Comparison of ENCODE assay signal across 7 mouse cellular contexts in the genomic region with DNA sequence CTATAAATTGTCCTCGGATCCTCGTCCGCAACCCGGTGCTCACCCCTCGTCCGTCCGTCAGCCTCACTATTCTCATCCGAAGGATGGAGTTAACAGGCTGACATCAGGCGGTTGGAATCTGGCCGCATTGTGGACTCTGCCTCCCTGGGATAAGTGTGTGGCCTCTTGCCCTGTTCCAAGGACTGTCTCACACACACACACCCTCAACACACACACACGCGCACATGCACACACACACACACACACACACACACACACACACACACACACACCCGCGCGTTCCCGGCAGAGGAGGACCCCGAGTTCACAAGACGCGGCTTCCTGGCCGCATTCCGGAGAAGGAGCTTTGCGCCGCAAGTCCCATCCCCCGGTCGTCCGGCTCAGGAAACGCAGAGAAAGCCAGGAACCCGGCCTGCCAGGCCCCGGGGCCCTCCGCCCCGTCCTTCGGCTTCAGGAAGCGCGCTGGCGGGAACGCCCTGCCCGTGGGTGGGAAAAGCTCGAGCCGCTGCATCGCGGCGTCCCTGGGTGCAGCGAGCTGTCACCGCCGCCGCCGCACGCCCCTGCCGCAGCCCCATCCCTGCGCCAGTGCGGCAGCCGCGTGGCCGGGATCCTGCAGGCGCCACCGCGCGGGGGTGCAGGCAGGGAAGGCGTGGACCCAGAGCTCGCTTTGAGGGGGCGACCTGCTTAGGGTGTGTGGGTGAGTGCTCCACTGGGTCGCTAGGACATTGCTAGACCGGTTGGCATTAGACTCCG. TPM values are rescaled to one million over a fixed set of nuclear protein-coding genes. Genes with fewer than 3 reads are reported as not detected.
DNase-seq lines count a peak whose midpoint lies in the region; ATAC-seq and TF ChIP-seq lines count a peak whose summit lies in the region.

6030445D17Rik (plus strand) TSS at position 165 of the 753 bp plus-strand sequence.

- peak within 1 kb of the TSS; percentile 98 for H3K4me2 ChIP-seq in intestine, embryonic 15.5 days (replicated peaks)
- H3K4me2 ChIP-seq in limb, embryonic 12.5 days, result peak within 1 kb of the TSS; percentile 99
- peak within 1 kb of the TSS; percentile 98 for H3K4me2 ChIP-seq in midbrain, embryonic 12.5 days (replicated peaks)

- ATAC-seq in intestine, embryonic 15.5 days, result peak; percentile 86
- ATAC-seq in limb, embryonic 12.5 days (ENCODE audit: insufficient number of reproducible peaks, insufficient read depth, low FRiP score, low TSS enrichment, low read depth), result peak; percentile 34; the same call in 1 of the 2 replicates
- ATAC-seq in midbrain, embryonic 12.5 days (ENCODE audit: low FRiP score, low read depth), result peak; percentile 65

- peak within 1 kb of the TSS; percentile 71 for H3K4me3 ChIP-seq in intestine, embryonic 15.5 days (replicated peaks)
- H3K4me3 ChIP-seq in limb, embryonic 12.5 days (replicated peaks), result peak within 1 kb of the TSS; percentile 69
- peak within 1 kb of the TSS; percentile 62 for H3K4me3 ChIP-seq in midbrain, embryonic 12.5 days
- H3K4me3 ChIP-seq in spleen, adult 2 months (ENCODE audit: extremely low read depth, insufficient read depth, insufficient read length), result peak within 1 kb of the TSS; percentile 69

- H3K9ac ChIP-seq in intestine, embryonic 15.5 days, result peak within 1 kb of the TSS; percentile 75
- H3K9ac ChIP-seq in limb, embryonic 12.5 days (replicated peaks), result peak within 1 kb of the TSS; percentile 73
- peak within 1 kb of the TSS; percentile 70 for H3K9ac ChIP-seq in midbrain, embryonic 12.5 days (replicated peaks)

- peak within 1 kb of the TSS; percentile 88 for H3K27ac ChIP-seq in intestine, embryonic 15.5 days
- no peak within 1 kb of the TSS for H3K27ac ChIP-seq in limb, embryonic 12.5 days
- peak within 1 kb of the TSS; percentile 36; the same call in 1 of the 2 replicates for H3K27ac ChIP-seq in midbrain, embryonic 12.5 days (replicated peaks)
- H3K27ac ChIP-seq in spleen, adult 2 months (ENCODE audit: insufficient read depth, low read length), result peak within 1 kb of the TSS; percentile 68

- no peak for TF ChIP-seq POLR2A in spleen, adult 2 months (IDR thresholded peaks at IDR 0.05; ENCODE audit: low read depth, low read length)

- H3K36me3 ChIP-seq in intestine, embryonic 15.5 days, result no peaks in the 10 kb centered on the region
- no peaks in the 10 kb centered on the region for H3K36me3 ChIP-seq in limb, embryonic 12.5 days
- no peaks in the 10 kb centered on the region for H3K36me3 ChIP-seq in midbrain, embryonic 12.5 days
- no peaks in the 10 kb centered on the region for H3K36me3 ChIP-seq in spleen, adult 2 months (ENCODE audit: control insufficient read depth, insufficient read depth, low read length)

- peaks cover 26% of the 10 kb centered on the region for H3K4me1 ChIP-seq in intestine, embryonic 15.5 days (replicated peaks)
- H3K4me1 ChIP-seq in limb, embryonic 12.5 days (replicated peaks), result peaks cover 39% of the 10 kb centered on the region
- H3K4me1 ChIP-seq in midbrain, embryonic 12.5 days, result peaks cover 24% of the 10 kb centered on the region
- H3K4me1 ChIP-seq in spleen, adult 2 months (ENCODE audit: control insufficient read depth, insufficient read depth, insufficient read length), result peaks cover 7% of the 10 kb centered on the region; the same call in 1 of the 2 replicates

- WGBS in intestine, embryonic 15.5 days, result under 1% methylated on average over 64 of the region's 64 CpGs
- under 1% methylated on average over 64 of the region's 64 CpGs for whole genome bisulfite sequencing in limb, embryonic 12.5 days
- WGBS in midbrain, embryonic 12.5 days, result under 1% methylated on average over 57 of the region's 64 CpGs
- 13% methylated on average over 63 of the region's 64 CpGs for WGBS in spleen, adult 2 months

- TF ChIP-seq CTCF in spleen, adult 2 months (IDR thresholded peaks at IDR 0.05; ENCODE audit: extremely low read depth, insufficient read depth, insufficient read length, insufficient replicate concordance), result no peak

- peak; percentile 86 for DNase-seq in adrenal gland, postnatal 10 days
- DNase-seq in embryo, embryonic 10.5 days (ENCODE audit: low spot score), result peak; percentile 76
- DNase-seq in gastrocnemius, postnatal 4 days (ENCODE audit: low spot score in 2 of 2), result peak; percentile 69 to 83
- DNase-seq in spleen, adult 2 months (ENCODE audit: low read depth in 1 of 2, low spot score in 2 of 2), result peak in 1 of 2 experiments; percentile 15

- H3K9me3 ChIP-seq in intestine, embryonic 15.5 days, result no peaks in the 10 kb centered on the region
- H3K9me3 ChIP-seq in limb, embryonic 12.5 days, result no peaks in the 10 kb centered on the region
- no peaks in the 10 kb centered on the region for H3K9me3 ChIP-seq in midbrain, embryonic 12.5 days

- no peaks in the 10 kb centered on the region for H3K27me3 ChIP-seq in intestine, embryonic 15.5 days (replicated peaks)
- H3K27me3 ChIP-seq in limb, embryonic 12.5 days, result peaks cover 56% of the 10 kb centered on the region
- peaks cover 62% of the 10 kb centered on the region for H3K27me3 ChIP-seq in midbrain, embryonic 12.5 days
- H3K27me3 ChIP-seq in spleen, adult 2 months (ENCODE audit: control insufficient read depth, insufficient read depth, low read length), result peaks cover 4% of the 10 kb centered on the region

RNA-seq across cellular contexts. Expression of gene 6030445D17Rik, which starts in this region (rescaled TPM):
- total RNA-seq in adrenal gland, postnatal 10 days (2021), result under 1 TPM; 0.24 to 0.39 TPM
- under 1 TPM; 0.76 to 0.91 TPM for total RNA-seq in gastrocnemius, postnatal 4 days (2021)
- polyA plus RNA-seq in intestine, embryonic 15.5 days (2015; fragmentation: Nextera tagmentation; extraction: Ambion mirVana), result 0.43 and 0.50 TPM in 2 replicates
- 0.19 TPM in 1 of 2 replicates, not detected in the other for polyA plus RNA-seq in limb, embryonic 12.5 days (2016; fragmentation: Nextera tagmentation; extraction: Ambion mirVana)
- polyA plus RNA-seq in midbrain, embryonic 12.5 days (2016; fragmentation: Nextera tagmentation; extraction: Ambion mirVana), result 0.13 and 0.17 TPM in 2 replicates
- 0.16 and 0.31 TPM in 2 replicates for polyA plus RNA-seq in spleen, adult 2 months (2012; rRNA removed)

Comparison
In these comparisons a context has a peak if more than half of its experiments do, and no peak if none do; other contexts are left out.
1. Peak in DNase-seq in adrenal gland, postnatal 10 days; RNA of the gene not detected or under 1 TPM.
2. Peak in DNase-seq in gastrocnemius, postnatal 4 days; RNA of the gene not detected or under 1 TPM.
3. Peak in ATAC-seq, H3K4me3 ChIP-seq, H3K27ac ChIP-seq, H3K9ac ChIP-seq and H3K4me2 ChIP-seq in intestine, embryonic 15.5 days; RNA of the gene not detected or under 1 TPM.
4. Peak in ATAC-seq, H3K4me3 ChIP-seq, H3K9ac ChIP-seq and H3K4me2 ChIP-seq in limb, embryonic 12.5 days; RNA of the gene not detected or under 1 TPM.
5. Peak in ATAC-seq, H3K4me3 ChIP-seq, H3K27ac ChIP-seq, H3K9ac ChIP-seq and H3K4me2 ChIP-seq in midbrain, embryonic 12.5 days; RNA of the gene not detected or under 1 TPM.
6. ATAC-seq: peak in every context shown above with its lines; median percentile 86 in intestine, embryonic 15.5 days; 65 in midbrain, embryonic 12.5 days; 34 in limb, embryonic 12.5 days.